Mouse (Mus musculus): Measurements from ENCODE around the gene Meis1.

DNA sequence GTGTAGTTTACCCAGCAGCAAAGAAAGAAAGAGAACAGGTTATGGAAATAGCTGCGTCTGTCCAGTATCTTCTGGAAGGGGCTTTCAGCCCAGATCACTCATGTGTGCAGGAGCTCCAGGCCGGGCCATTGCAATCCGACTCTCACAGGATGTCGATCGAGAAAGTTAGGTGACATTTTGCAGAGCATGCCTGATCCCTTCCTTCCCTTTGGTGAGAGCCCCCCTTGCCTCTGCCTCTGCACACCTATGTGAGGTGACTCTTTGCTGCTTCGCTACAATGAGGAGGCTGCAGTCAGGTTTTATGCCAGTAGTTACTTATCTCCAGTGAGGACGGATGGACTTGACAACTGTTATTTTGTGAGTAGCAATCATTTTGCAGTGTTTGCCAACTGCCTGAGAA, 30.5 kb upstream of the Meis1 start:
- TF ChIP-seq POLR2A (IDR thresholded peaks at IDR 0.05; ENCODE audit: control insufficient read depth in 1 of 2, insufficient read depth in 1 of 2, low read depth in 1 of 2, low read length in 2 of 2, poor library complexity in 1 of 2) (no peak), MEF2A (IDR thresholded peaks at IDR 0.05; ENCODE audit: extremely low read depth, insufficient replicate concordance, low read depth, low read length, poor library complexity, severe bottlenecking) (no peak), CHD1 (IDR thresholded peaks at IDR 0.05; ENCODE audit: low read depth, low read length) (no peak), MAX (IDR thresholded peaks at IDR 0.05; ENCODE audit: low read length) (no peak), CTCF (IDR thresholded peaks at IDR 0.05 in 2 of 3, conservative IDR thresholded peaks at IDR 0.05 in 1 of 3; ENCODE audit: control insufficient read depth in 1 of 3, insufficient read depth in 1 of 3, low read depth in 2 of 3, low read length in 3 of 3, poor library complexity in 1 of 3, severe bottlenecking in 1 of 3) (no peak)
